Mouse (Mus musculus) forebrain, embryonic 16.5 days (tissue): ENCODE results near the gene Brk1. TPM values are rescaled to one million over a fixed set of nuclear protein-coding genes. Genes with fewer than 3 reads are reported as not detected.

Source experiments
- ATAC-seq: fragments of 200-750 bp; cut with Nextera tagmentation; 2 replicates; pipeline ENCODE4 v1.8.0; 2017; ENCODE audit warnings: mild to moderate bottlenecking, moderate library complexity
- H3K27ac ChIP-seq: fragments of 300-500 bp; sonication (generic); 2 replicates; pipeline ENCODE4 v1.5.1; 2014; ENCODE audit warnings: low read length, control low read depth
- H3K27me3 ChIP-seq: fragments of 300-500 bp; sonication (generic); replicated peaks from 2 replicates; pipeline ENCODE4 v1.6.1; 2014; ENCODE audit warnings: low read length; ENCODE audit not compliant: control insufficient read depth, insufficient read depth
- H3K36me3 ChIP-seq: fragments of 300-500 bp; sonication (generic); 2 replicates; pipeline ENCODE4 v1.6.1; 2014; ENCODE audit not compliant: control insufficient read depth, insufficient read depth
- H3K4me1 ChIP-seq: fragments of 300-500 bp; sonication (generic); replicated peaks from 2 replicates; pipeline ENCODE4 v1.6.1; 2014; ENCODE audit warnings: low read length; ENCODE audit not compliant: control insufficient read depth, insufficient read depth
- H3K4me2 ChIP-seq: fragments of 300-500 bp; sonication (generic); 2 replicates; pipeline ENCODE4 v1.6.1; 2014; ENCODE audit warnings: mild to moderate bottlenecking, low read length, control low read depth
- H3K4me3 ChIP-seq: fragments of 300-500 bp; sonication (generic); replicated peaks from 2 replicates; pipeline ENCODE4 v1.5.1; 2014; ENCODE audit warnings: mild to moderate bottlenecking, low read length, control low read depth
- H3K9ac ChIP-seq: fragments of 300-500 bp; sonication (generic); replicated peaks from 2 replicates; pipeline ENCODE4 v1.6.1; 2014; ENCODE audit warnings: low read depth, low read length, control low read depth
- H3K9me3 ChIP-seq: fragments of 300-500 bp; sonication (generic); 2 replicates; pipeline ENCODE4 v1.6.1; 2016; ENCODE audit warnings: low read length; ENCODE audit not compliant: control insufficient read depth
- WGBS: fragments of 180-500 bp; shearing (Covaris S2); extraction: QIAGEN DNeasy Blood & Tissue Kit; methylation state at CpG from one replicate; pipeline ENCODE4 v1.1.7; 2014; 5-methylcytosine and 5-hydroxymethylcytosine counted together
- polyA plus RNA-seq: library from polyadenylated mRNA; unstranded; fragments of >200 nt; fragmentation: Nextera tagmentation; extraction: Ambion mirVana; gene quantifications from 2 replicates; pipeline ENCODE4 v1.2.1, GENCODE M21; 2015

The Brk1 gene
- polyA plus RNA-seq, 1 experiment from 2014 or later, result 240 TPM

GRCm38 (mm10) chr6:113597945-113598344 is 6.6 kb upstream of the Brk1 start:
- WGBS, result 92% methylated on average over 4 of the region's 4 CpGs
- Histone ChIP-seq H3K4me3 (no peak overlapping the region), H3K4me1 (no peaks in the 10 kb centered on the region), H3K36me3 (no peaks in the 10 kb centered on the region), H3K27me3 (no peaks in the 10 kb centered on the region), H3K9me3 (no peaks in the 10 kb centered on the region), H3K4me2 (no peak overlapping the region), H3K27ac (no peak overlapping the region), H3K9ac (no peak overlapping the region)
- no peak for ATAC-seq

GRCm38 (mm10) chr6:113599833-113600232 is 4.7 kb upstream of the Brk1 start:
- 69% methylated on average over 5 of the region's 5 CpGs for WGBS
- Histone ChIP-seq H3K9me3 (no peaks in the 10 kb centered on the region), H3K27ac (no peak overlapping the region), H3K36me3 (no peaks in the 10 kb centered on the region), H3K4me3 (no peak overlapping the region), H3K27me3 (no peaks in the 10 kb centered on the region), H3K4me1 (0 out of 2 replicates have a peak, but pooled peaks cover 3% of the 10 kb centered on the region), H3K9ac (no peak overlapping the region), H3K4me2 (no peak overlapping the region)
- no peak for ATAC-seq

DNA sequence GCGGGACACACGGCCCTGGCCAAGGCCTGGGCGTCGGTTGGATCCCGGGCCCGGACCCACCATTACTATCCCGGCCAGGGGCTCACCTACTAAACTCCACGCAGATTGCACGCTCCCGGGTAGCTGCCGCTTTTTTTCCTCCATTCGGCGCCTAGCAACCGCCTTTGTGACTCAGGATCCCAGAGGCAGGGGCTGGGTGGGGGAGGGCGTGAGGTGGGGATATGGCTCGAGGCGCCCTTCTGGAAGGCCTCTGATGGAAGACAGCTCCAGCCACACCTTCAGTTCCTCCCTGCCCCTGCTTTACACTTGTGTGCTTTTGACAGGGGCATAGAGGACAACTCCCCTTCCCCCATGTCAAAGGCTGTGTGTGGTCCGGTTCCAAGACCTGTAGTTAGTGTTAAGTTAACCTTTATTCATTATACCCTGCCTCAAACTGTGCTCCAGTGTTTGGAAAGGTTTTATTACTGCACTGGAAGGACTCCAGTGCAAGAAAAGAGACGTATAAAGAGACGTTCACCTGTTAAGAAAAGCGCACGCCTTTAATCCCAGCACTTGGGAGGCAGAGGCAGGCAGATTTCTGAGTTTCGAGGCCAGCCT is 3.9 kb upstream of the Brk1 start, which contains the start of gene Fancd2os:
Gene Fancd2os (minus strand): TSS at position 173 of the 597 bp plus-strand sequence.
- no peak within 1 kb of the TSS for H3K4me3 ChIP-seq
- peaks cover 8% of the 10 kb centered on the region for H3K4me1 ChIP-seq
- ATAC-seq, result no peak
- H3K4me2 ChIP-seq, result no peak within 1 kb of the TSS
- no peak within 1 kb of the TSS for H3K9ac ChIP-seq
- no peaks in the 10 kb centered on the region for H3K27me3 ChIP-seq
- H3K36me3 ChIP-seq, result no peaks in the 10 kb centered on the region
- H3K9me3 ChIP-seq, result no peaks in the 10 kb centered on the region
- H3K27ac ChIP-seq, result no peak within 1 kb of the TSS
- 34% methylated on average over 23 of the region's 23 CpGs for WGBS

DNA sequence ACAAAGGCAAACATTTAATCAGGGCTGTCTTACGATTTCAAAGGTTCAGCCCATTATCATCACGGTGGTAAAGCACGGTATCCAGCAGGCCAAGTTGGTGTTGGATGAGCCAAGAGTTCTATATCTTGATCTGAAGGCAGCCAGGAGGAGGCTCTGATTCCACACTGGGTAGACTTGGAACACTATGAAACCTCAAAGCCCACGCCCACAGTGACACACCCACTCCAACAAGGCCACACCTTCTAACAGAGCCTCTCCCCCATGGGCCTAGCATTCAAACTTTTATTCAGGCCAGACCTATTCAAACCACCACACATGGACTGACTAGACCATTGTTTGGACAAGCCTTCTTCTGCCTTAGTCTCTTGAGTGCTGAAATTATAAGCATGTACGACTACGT is 1.8 kb upstream of the Brk1 start:
- no peak overlapping the region for H3K27ac ChIP-seq
- no peaks in the 10 kb centered on the region for H3K9me3 ChIP-seq
- H3K4me1 ChIP-seq, result peaks cover 22% of the 10 kb centered on the region
- no peak overlapping the region for H3K4me2 ChIP-seq
- H3K36me3 ChIP-seq, result no peaks in the 10 kb centered on the region
- no peak overlapping the region for H3K9ac ChIP-seq
- no peak for ATAC-seq
- H3K27me3 ChIP-seq, result no peaks in the 10 kb centered on the region
- 88% methylated on average over 6 of the region's 6 CpGs for WGBS
- H3K4me3 ChIP-seq, result no peak overlapping the region

DNA sequence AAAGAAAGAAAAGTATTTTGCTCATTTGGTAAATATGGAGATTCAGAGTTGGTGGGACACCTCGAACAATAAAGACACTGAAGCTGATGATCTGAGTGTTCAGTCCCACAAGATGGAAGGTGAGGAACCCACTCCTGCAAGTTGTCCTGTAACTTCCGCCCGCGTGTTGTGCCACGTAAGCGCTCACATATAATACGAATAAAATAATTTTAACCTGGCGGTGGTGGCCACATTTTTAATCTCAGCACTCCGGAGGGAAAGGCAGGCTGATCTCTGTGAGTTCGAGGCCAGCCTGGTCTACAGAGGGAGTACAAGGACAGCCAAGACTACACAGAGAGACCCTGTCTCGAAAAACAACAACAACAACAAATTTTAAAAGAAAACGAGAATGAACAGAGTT is 579 bp upstream of the Brk1 start:
- H3K27ac ChIP-seq, result 0 out of 2 replicates have a peak overlapping the region, but pooled peaks have one; percentile 1
- H3K36me3 ChIP-seq, result no peaks in the 10 kb centered on the region
- H3K4me1 ChIP-seq, result peaks cover 22% of the 10 kb centered on the region
- peak overlapping the region; percentile 88 for H3K4me3 ChIP-seq
- H3K9me3 ChIP-seq, result no peaks in the 10 kb centered on the region
- H3K9ac ChIP-seq, result peak overlapping the region; percentile 87
- peak overlapping the region; percentile 82 for H3K4me2 ChIP-seq
- WGBS, result 52% methylated on average over 12 of the region's 12 CpGs
- no peak for ATAC-seq
- H3K27me3 ChIP-seq, result no peaks in the 10 kb centered on the region

GRCm38 (mm10) chr6:113605224-113605545 is 613 bp downstream of the Brk1 start:
- WGBS, result 3% methylated on average over 10 of the region's 10 CpGs
- peak overlapping the region; percentile 82 for H3K4me2 ChIP-seq
- peak overlapping the region; percentile 88 for H3K4me3 ChIP-seq
- H3K27ac ChIP-seq, result peak overlapping the region; percentile 49; the same call in 1 of the 2 replicates
- H3K9me3 ChIP-seq, result no peaks in the 10 kb centered on the region
- H3K27me3 ChIP-seq, result no peaks in the 10 kb centered on the region
- ATAC-seq, result peak; percentile 6; the same call in 1 of the 2 replicates
- peak overlapping the region; percentile 87 for H3K9ac ChIP-seq
- no peaks in the 10 kb centered on the region; the same call in 1 of the 2 replicates for H3K36me3 ChIP-seq
- peaks cover 22% of the 10 kb centered on the region for H3K4me1 ChIP-seq

DNA sequence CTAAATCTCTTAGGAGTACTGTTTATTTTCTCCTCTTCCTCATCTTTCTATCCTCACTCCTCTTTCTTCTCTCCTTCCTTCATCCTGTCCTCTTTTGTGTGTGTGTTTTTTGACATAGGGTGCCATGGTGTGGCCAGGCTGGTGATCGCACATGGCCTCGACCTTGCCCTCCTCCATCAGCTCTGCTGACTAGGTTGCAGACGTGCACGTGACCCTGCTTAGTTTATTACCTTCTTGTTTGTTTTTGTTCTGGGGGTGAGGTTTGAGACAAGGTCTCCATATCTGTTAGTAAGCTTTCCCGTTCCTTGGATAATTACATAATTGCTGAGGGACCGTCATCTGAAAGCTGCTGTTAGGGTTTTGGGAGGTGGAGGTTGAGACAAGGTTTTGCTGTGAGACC is 4.3 kb downstream of the Brk1 start:
- 88% methylated on average over 6 of the region's 6 CpGs for WGBS
- Histone ChIP-seq H3K27me3 (no peaks in the 10 kb centered on the region), H3K4me3 (no peak overlapping the region), H3K4me1 (peaks cover 22% of the 10 kb centered on the region), H3K9me3 (no peaks in the 10 kb centered on the region), H3K36me3 (peaks cover 6% of the 10 kb centered on the region), H3K4me2 (no peak overlapping the region), H3K27ac (no peak overlapping the region), H3K9ac (no peak overlapping the region)
- no peak for ATAC-seq

- Histone ChIP-seq H3K9me3 (no peaks in the 10 kb centered on the region), H3K36me3 (peaks cover 6% of the 10 kb centered on the region), H3K9ac (no peak overlapping the region), H3K27me3 (no peaks in the 10 kb centered on the region), H3K4me3 (no peak overlapping the region), H3K4me1 (peaks cover 18% of the 10 kb centered on the region), H3K27ac (no peak overlapping the region), H3K4me2 (no peak overlapping the region)
- WGBS, result 86% methylated on average over 7 of the region's 7 CpGs
- no peak for ATAC-seq
Observed at GRCm38 (mm10) chr6:113609293-113609692, 4.7 kb downstream of the Brk1 start.

DNA sequence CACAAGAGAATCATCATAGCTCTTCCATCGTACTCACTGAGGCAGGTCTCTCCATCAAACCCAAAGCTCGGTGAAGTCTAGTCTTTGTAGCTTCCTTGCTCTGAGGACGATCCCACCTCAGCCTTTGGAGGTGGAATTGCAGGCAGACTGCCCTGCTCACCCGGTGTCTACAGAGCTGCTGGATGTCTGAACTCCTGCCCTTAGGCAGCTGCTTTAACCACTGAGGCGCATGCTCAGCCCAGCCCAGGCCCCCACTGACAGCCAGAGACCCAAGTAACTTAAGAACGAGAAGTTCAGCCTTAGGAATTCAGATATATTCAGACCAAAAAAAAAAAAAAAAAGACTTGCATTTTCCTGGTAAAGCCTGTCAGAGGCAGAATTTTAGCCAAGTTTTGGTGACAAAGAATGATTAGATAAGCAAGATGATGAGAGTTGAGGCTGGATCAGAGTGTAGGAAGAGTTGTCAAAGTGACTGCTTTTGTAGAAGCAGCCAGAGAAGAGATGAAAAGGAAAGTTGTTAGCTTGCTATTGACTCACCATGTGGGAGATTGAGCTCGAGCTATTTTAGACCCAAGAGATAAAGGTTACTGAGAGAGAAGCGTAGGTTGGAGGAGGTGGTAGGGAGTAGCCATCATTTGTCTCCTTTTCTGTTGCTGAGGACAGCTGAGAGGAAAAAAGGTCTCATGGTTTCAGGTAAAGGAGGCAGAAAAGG is 7.8 kb downstream of the Brk1 start:
- peaks cover 29% of the 10 kb centered on the region for H3K36me3 ChIP-seq
- H3K4me1 ChIP-seq, result no peaks in the 10 kb centered on the region
- ATAC-seq, result no peak
- no peak overlapping the region for H3K27ac ChIP-seq
- H3K27me3 ChIP-seq, result no peaks in the 10 kb centered on the region
- WGBS, result 95% methylated on average over 8 of the region's 8 CpGs
- no peak overlapping the region for H3K9ac ChIP-seq
- no peaks in the 10 kb centered on the region for H3K9me3 ChIP-seq
- no peak overlapping the region for H3K4me3 ChIP-seq
- H3K4me2 ChIP-seq, result no peak overlapping the region
